Mouse (Mus musculus) kidney, adult 2 months (tissue): ENCODE results near the gene E2f4. TPM values are rescaled to one million over a fixed set of nuclear protein-coding genes. Genes with fewer than 3 reads are reported as not detected.

Experiments
- DNase-seq: peaks from one replicate; pipeline ENCODE4 v3.0.0; 2021
- H3K27ac ChIP-seq: fragments of 200-500 bp; 2 replicates; pipeline ENCODE4 v1.5.1; 2012; ENCODE audit warnings: low read depth, low read length, control low read depth, inconsistent platforms; ENCODE audit not compliant: insufficient read depth
- H3K27me3 ChIP-seq: fragments of 200-500 bp; replicated peaks from 2 replicates; pipeline ENCODE4 v1.6.1; 2012; ENCODE audit warnings: mild to moderate bottlenecking, moderate library complexity, low read length, inconsistent platforms; ENCODE audit not compliant: control insufficient read depth, insufficient read depth
- H3K36me3 ChIP-seq: fragments of 200-500 bp; 2 replicates; pipeline ENCODE4 v1.6.1; 2012; ENCODE audit warnings: mild to moderate bottlenecking, moderate library complexity, low read length, inconsistent platforms; ENCODE audit not compliant: control insufficient read depth, insufficient read depth
- H3K4me1 ChIP-seq: fragments of 200-500 bp; 2 replicates; pipeline ENCODE4 v1.6.1; 2011; ENCODE audit warnings: low read length; ENCODE audit not compliant: control insufficient read depth, insufficient read depth
- H3K4me3 ChIP-seq: fragments of 200-500 bp; 2 replicates; pipeline ENCODE4 v1.5.1; 2011; ENCODE audit warnings: mild to moderate bottlenecking, low read depth, low read length, control low read depth; ENCODE audit not compliant: insufficient read depth
- CTCF ChIP-seq: fragments of 200-500 bp; conservative IDR thresholded peaks from 2 replicates; pipeline ENCODE4 v1.5.1; 2011; ENCODE audit warnings: low read depth, mild to moderate bottlenecking, control low read depth, low read length, moderate library complexity, mixed read lengths; ENCODE audit not compliant: insufficient read depth, insufficient read length
- POLR2A ChIP-seq: fragments of 200-500 bp; IDR thresholded peaks from one replicate; pipeline ENCODE4 v1.6.1; 2011; ENCODE audit warnings: low read depth, low read length, control low read depth
- WGBS: fragments of 180-500 bp; shearing (Covaris S2); methylation state at CpG from one replicate; pipeline ENCODE4 v1.1.7; 2018; 5-methylcytosine and 5-hydroxymethylcytosine counted together
- polyA plus RNA-seq: library from polyadenylated mRNA; depleted of rRNA; stranded (reverse); fragments of >200 nt; gene quantifications from 2 replicates; pipeline ENCODE4 v1.2.3, GENCODE M21; 2012

Gene E2f4
- polyA plus RNA-seq, 1 experiment: 88.1 TPM

- Histone ChIP-seq H3K4me3 (peak within 1 kb of the TSS; percentile 99), H3K36me3 (peaks cover 1% of the 10 kb centered on the region), H3K4me1 (peaks cover 5% of the 10 kb centered on the region; the same call in 1 of the 2 replicates), H3K27ac (peak within 1 kb of the TSS; percentile 26; the same call in 1 of the 2 replicates), H3K27me3 (no peaks in the 10 kb centered on the region)
- DNase-seq: peak; percentile 84
- TF ChIP-seq CTCF (no peak), POLR2A (peak; percentile 54)
- WGBS: 1% methylated on average over 54 of the region's 54 CpGs
Observed at GRCm38 (mm10) chr8:105264024-105264982, 33.2 kb upstream of the E2f4 start, which contains the start of the genes Tradd and Fbxl8. Tradd (minus strand) TSS chr8:105264609. Fbxl8 (plus strand) TSS chr8:105264648.

GRCm38 (mm10) chr8:105265128-105265527, 32.3 kb upstream of the E2f4 start:
- DNase-seq: peak; percentile 60
- Histone ChIP-seq H3K36me3 (peaks cover 1% of the 10 kb centered on the region), H3K27me3 (no peaks in the 10 kb centered on the region), H3K27ac (0 out of 2 replicates have a peak overlapping the region, but pooled peaks have one; percentile 26), H3K4me1 (peaks cover 3% of the 10 kb centered on the region; the same call in 1 of the 2 replicates), H3K4me3 (peak overlapping the region; percentile 99)
- no peak for TF ChIP-seq POLR2A
- TF ChIP-seq CTCF: no peak
- WGBS: 7% methylated on average over 10 of the region's 10 CpGs

- 81% methylated on average over 13 of the region's 13 CpGs for WGBS
- peaks cover 3% of the 10 kb centered on the region; the same call in 1 of the 2 replicates for H3K4me1 ChIP-seq
- no peak for DNase-seq
- no peaks in the 10 kb centered on the region for H3K27me3 ChIP-seq
- peaks cover 1% of the 10 kb centered on the region for H3K36me3 ChIP-seq
- H3K27ac ChIP-seq: no peak overlapping the region
- TF ChIP-seq CTCF (no peak), POLR2A (no peak)
- H3K4me3 ChIP-seq: no peak overlapping the region
Observed at GRCm38 (mm10) chr8:105266775-105267174, 30.7 kb upstream of the E2f4 start.

GRCm38 (mm10) chr8:105268342-105269074, 29.0 kb upstream of the E2f4 start:
- peak overlapping the region; percentile 56 for H3K4me3 ChIP-seq
- WGBS: 38% methylated on average over 65 of the region's 65 CpGs
- no peaks in the 10 kb centered on the region for H3K27me3 ChIP-seq
- peaks cover 3% of the 10 kb centered on the region; the same call in 1 of the 2 replicates for H3K4me1 ChIP-seq
- H3K27ac ChIP-seq: no peak overlapping the region
- H3K36me3 ChIP-seq: peaks cover 1% of the 10 kb centered on the region
- TF ChIP-seq POLR2A: no peak
- TF ChIP-seq CTCF: no peak
- DNase-seq: no peak

GRCm38 (mm10) chr8:105269075-105269458, 28.4 kb upstream of the E2f4 start:
- Histone ChIP-seq H3K4me1 (peaks cover 3% of the 10 kb centered on the region; the same call in 1 of the 2 replicates), H3K4me3 (peak overlapping the region; percentile 56), H3K36me3 (peaks cover 1% of the 10 kb centered on the region), H3K27ac (peak overlapping the region; percentile 59), H3K27me3 (no peaks in the 10 kb centered on the region)
- peak; percentile 45 for DNase-seq
- TF ChIP-seq POLR2A (no peak), CTCF (no peak)
- WGBS: 18% methylated on average over 10 of the region's 10 CpGs

- no peaks in the 10 kb centered on the region for H3K27me3 ChIP-seq
- peaks cover 1% of the 10 kb centered on the region for H3K36me3 ChIP-seq
- TF ChIP-seq CTCF: no peak
- no peak for TF ChIP-seq POLR2A
- H3K4me3 ChIP-seq: peak within 1 kb of the TSS; percentile 56
- peak within 1 kb of the TSS; percentile 59 for H3K27ac ChIP-seq
- H3K4me1 ChIP-seq: peaks cover 3% of the 10 kb centered on the region; the same call in 1 of the 2 replicates
- WGBS: 2% methylated on average over 42 of the region's 42 CpGs
- peak; percentile 84 for DNase-seq
Observed at GRCm38 (mm10) chr8:105269461-105269947, 28.0 kb upstream of the E2f4 start, which contains the start of gene Hsf4. Hsf4 (plus strand) TSS chr8:105269801.
